Mouse (Mus musculus): ENCODE measurements around the gene Hsd17b1. TPM values are rescaled to one million over a fixed set of nuclear protein-coding genes. Genes with fewer than 3 reads are reported as not detected.

The Hsd17b1 gene
- total and polyA plus RNA-seq, 3 experiments, result not detected

DNA sequence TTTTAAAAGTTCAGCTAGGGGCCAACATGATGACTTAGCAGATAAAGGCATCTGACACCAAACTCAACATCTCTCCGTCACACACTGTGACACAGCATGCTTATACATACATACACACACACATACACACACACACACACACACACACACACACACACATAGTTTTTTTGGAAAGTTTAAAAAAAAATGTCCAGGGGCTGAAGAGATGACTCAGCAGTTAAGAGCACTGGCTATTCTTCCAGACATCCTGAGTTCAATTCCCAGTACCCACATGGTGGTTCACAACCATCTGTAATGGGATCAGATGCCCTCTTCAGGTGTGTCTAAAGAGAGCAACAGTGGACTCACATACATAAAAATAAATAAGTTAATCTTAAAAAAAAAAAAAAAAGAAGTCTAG lies 46.7 kb upstream of the Hsd17b1 start:
- Histone ChIP-seq H3K36me3 (ENCODE audit: control insufficient read depth in 1 of 2, insufficient read depth in 2 of 2, low read length in 2 of 2) (peaks cover 0 to 10% of the 10 kb centered on the region in 2 experiments; a peak in 3 of 4 replicates), H3K4me3 (ENCODE audit: control insufficient read depth in 1 of 2, insufficient read depth in 1 of 2, low read depth in 2 of 2, low read length in 2 of 2) (no peak overlapping the region), H3K27ac (ENCODE audit: control insufficient read depth, low read depth, low read length) (no peak overlapping the region), H3K9me3 (replicated peaks; ENCODE audit: insufficient read depth, low read length) (no peaks in the 10 kb centered on the region), H3K4me1 (ENCODE audit: control insufficient read depth in 1 of 2, insufficient read depth in 2 of 2, low read length in 2 of 2) (peaks cover 6 to 11% of the 10 kb centered on the region in 2 experiments), H3K9ac (ENCODE audit: control insufficient read depth, low read depth, low read length, poor library complexity, severe bottlenecking) (no peak overlapping the region), H3K79me2 (ENCODE audit: control insufficient read depth, insufficient read depth, low read length, poor library complexity) (no peaks in the 10 kb centered on the region), H3K27me3 (ENCODE audit: control insufficient read depth in 1 of 2, insufficient read depth in 2 of 2, low read length in 2 of 2) (no peaks in the 10 kb centered on the region)
- TF ChIP-seq HCFC1 (IDR thresholded peaks at IDR 0.05; ENCODE audit: low read depth, low read length) (no peak), RAD21 (IDR thresholded peaks at IDR 0.05; ENCODE audit: low read depth, low read length) (no peak), MEF2A (IDR thresholded peaks at IDR 0.05; ENCODE audit: extremely low read depth, insufficient replicate concordance, low read depth, low read length, poor library complexity, severe bottlenecking) (no peak), CHD2 (IDR thresholded peaks at IDR 0.05; ENCODE audit: low read length) (no peak), ZKSCAN1 (IDR thresholded peaks at IDR 0.05; ENCODE audit: low read depth, low read length) (no peak), NELFE (IDR thresholded peaks at IDR 0.05; ENCODE audit: low read depth, low read length) (no peak), USF2 (IDR thresholded peaks at IDR 0.05; ENCODE audit: borderline replicate concordance in 1 of 2, insufficient read depth in 1 of 2, low read depth in 1 of 2, low read length in 2 of 2) (no peak), KAT2A (conservative IDR thresholded peaks at IDR 0.05; ENCODE audit: low read depth, low read length) (no peak), NRF1 (IDR thresholded peaks at IDR 0.05; ENCODE audit: insufficient read depth, low read depth, low read length, poor library complexity, severe bottlenecking) (no peak), MXI1 (IDR thresholded peaks at IDR 0.05; ENCODE audit: low read depth, low read length) (no peak), MYB (IDR thresholded peaks at IDR 0.05; ENCODE audit: low read depth, low read length) (no peak), MAZ (IDR thresholded peaks at IDR 0.05; ENCODE audit: low read depth, low read length) (no peak), USF1 (IDR thresholded peaks at IDR 0.05; ENCODE audit: low read depth, low read length) (no peak), MYC (IDR thresholded peaks at IDR 0.05; ENCODE audit: low read depth, low read length) (no peak), JUND (IDR thresholded peaks at IDR 0.05; ENCODE audit: low read depth, low read length) (no peak), UBTF (IDR thresholded peaks at IDR 0.05; ENCODE audit: borderline replicate concordance, insufficient read depth, low read depth, low read length) (no peak)
- DNase-seq (ENCODE audit: low read depth, low spot score), result no peak

DNA sequence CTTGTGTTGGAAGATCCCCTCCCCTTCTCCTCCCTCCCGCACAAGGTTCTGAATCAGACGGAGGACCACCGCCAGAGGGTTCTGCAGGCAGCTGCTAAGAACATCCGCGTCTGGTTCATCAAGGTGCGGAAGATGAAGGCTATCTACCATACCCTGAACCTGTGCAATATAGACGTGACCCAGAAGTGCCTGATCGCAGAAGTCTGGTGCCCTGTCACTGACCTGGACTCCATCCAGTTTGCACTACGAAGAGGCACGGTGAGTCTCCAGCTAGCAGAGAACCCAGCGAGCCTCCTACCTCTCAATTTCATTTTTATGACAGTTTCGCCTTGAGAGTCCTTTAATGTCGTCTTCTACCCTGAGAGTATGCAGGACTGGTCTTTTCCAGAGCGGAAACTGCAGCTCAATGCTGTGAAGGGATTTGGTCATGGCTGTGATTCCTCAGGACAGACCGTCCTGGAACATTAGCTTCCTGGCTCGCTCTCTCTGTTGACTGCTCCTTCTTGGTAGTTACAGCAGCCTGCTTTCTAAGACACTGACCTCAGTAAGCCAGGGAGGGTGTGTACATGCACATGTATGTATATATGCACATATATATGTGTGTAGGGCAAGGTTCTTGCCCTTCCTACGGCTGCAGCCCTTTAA lies 44.2 kb upstream of the Hsd17b1 start:
- Histone ChIP-seq H3K27ac (ENCODE audit: control insufficient read depth, low read depth, low read length) (no peak overlapping the region), H3K27me3 (ENCODE audit: control insufficient read depth in 1 of 2, insufficient read depth in 2 of 2, low read length in 2 of 2) (no peaks in the 10 kb centered on the region), H3K4me3 (ENCODE audit: control insufficient read depth in 1 of 2, insufficient read depth in 1 of 2, low read depth in 2 of 2, low read length in 2 of 2) (no peak overlapping the region), H3K4me1 (ENCODE audit: control insufficient read depth in 1 of 2, insufficient read depth in 2 of 2, low read length in 2 of 2) (no peaks in the 10 kb centered on the region), H3K9ac (ENCODE audit: control insufficient read depth, low read depth, low read length, poor library complexity, severe bottlenecking) (no peak overlapping the region), H3K9me3 (replicated peaks; ENCODE audit: insufficient read depth, low read length) (no peaks in the 10 kb centered on the region), H3K36me3 (ENCODE audit: control insufficient read depth in 1 of 2, insufficient read depth in 2 of 2, low read length in 2 of 2) (peaks cover 0 to 2% of the 10 kb centered on the region in 2 experiments; a peak in 2 of 4 replicates), H3K79me2 (ENCODE audit: control insufficient read depth, insufficient read depth, low read length, poor library complexity) (no peaks in the 10 kb centered on the region)
- DNase-seq (ENCODE audit: low read depth, low spot score), result no peak
- no peak for TF ChIP-seq MEF2A (IDR thresholded peaks at IDR 0.05; ENCODE audit: extremely low read depth, insufficient replicate concordance, low read depth, low read length, poor library complexity, severe bottlenecking)
- TF ChIP-seq SIN3A (IDR thresholded peaks at IDR 0.05; ENCODE audit: low read length), result no peak
- no peak for TF ChIP-seq RCOR1 (IDR thresholded peaks at IDR 0.05; ENCODE audit: low read depth, low read length)
- TF ChIP-seq TBP (IDR thresholded peaks at IDR 0.05; ENCODE audit: low read depth, low read length), result no peak
- no peak for TF ChIP-seq GATA1 (IDR thresholded peaks at IDR 0.05; ENCODE audit: low read depth, low read length)
- no peak for TF ChIP-seq E2F4 (IDR thresholded peaks at IDR 0.05; ENCODE audit: borderline replicate concordance, low read depth, low read length)
- no peak for TF ChIP-seq JUND (IDR thresholded peaks at IDR 0.05; ENCODE audit: low read depth, low read length)
- no peak for TF ChIP-seq POLR2AphosphoS2 (IDR thresholded peaks at IDR 0.05; ENCODE audit: low read length)
- TF ChIP-seq CTCF (IDR thresholded peaks at IDR 0.05 in 2 of 3, conservative IDR thresholded peaks at IDR 0.05 in 1 of 3; ENCODE audit: control insufficient read depth in 1 of 3, insufficient read depth in 1 of 3, low read depth in 2 of 3, low read length in 3 of 3, poor library complexity in 1 of 3, severe bottlenecking in 1 of 3), result no peak
- no peak for TF ChIP-seq HCFC1 (IDR thresholded peaks at IDR 0.05; ENCODE audit: low read depth, low read length)
- TF ChIP-seq NRF1 (IDR thresholded peaks at IDR 0.05; ENCODE audit: insufficient read depth, low read depth, low read length, poor library complexity, severe bottlenecking), result no peak
- TF ChIP-seq CHD1 (IDR thresholded peaks at IDR 0.05; ENCODE audit: low read depth, low read length), result no peak
- TF ChIP-seq USF2 (IDR thresholded peaks at IDR 0.05; ENCODE audit: borderline replicate concordance in 1 of 2, insufficient read depth in 1 of 2, low read depth in 1 of 2, low read length in 2 of 2), result no peak
- no peak for TF ChIP-seq ZKSCAN1 (IDR thresholded peaks at IDR 0.05; ENCODE audit: low read depth, low read length)
- TF ChIP-seq MAX (IDR thresholded peaks at IDR 0.05; ENCODE audit: low read length), result no peak
- TF ChIP-seq RAD21 (IDR thresholded peaks at IDR 0.05; ENCODE audit: low read depth, low read length), result no peak

Measured in MEL (cell line).